Mouse (Mus musculus) right cerebral cortex, adult 18-20 months (tissue): ENCODE measurements around the gene Fkbp14.

ENCODE experiments used
- DNase-seq: peaks from one replicate; pipeline ENCODE4 v3.0.0; 2022; ENCODE audit warnings: mixed read lengths

The Fkbp14 gene

GRCm38 (mm10) chr6:54542836-54543235 is 54.3 kb downstream of the Fkbp14 start:
- peak; percentile 55 for DNase-seq

- no peak for DNase-seq
Measured at GRCm38 (mm10) chr6:54540252-54540887, 56.7 kb downstream of the Fkbp14 start.

- DNase-seq, result no peak
Measured at GRCm38 (mm10) chr6:54539396-54539795, 57.7 kb downstream of the Fkbp14 start.

DNA sequence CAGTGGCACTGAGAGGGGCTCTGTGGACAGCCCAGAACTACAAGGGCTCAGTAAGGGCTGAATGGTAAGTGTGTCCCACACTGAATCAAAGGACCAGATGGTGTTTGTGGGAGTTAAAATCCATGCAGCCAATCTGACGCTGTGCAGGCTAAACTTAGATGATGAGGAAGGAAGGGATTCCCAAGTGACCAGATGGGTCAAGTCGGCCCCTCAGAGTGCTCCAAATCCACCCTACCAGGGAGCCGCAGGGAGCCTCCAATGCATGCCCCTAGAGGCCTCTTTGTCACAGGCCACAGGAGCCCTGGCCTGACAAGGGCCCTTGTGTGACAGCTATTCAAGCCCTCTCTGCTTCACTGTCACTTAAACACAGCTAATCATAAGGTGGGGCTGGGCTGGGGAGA is 58.3 kb downstream of the Fkbp14 start:
- peak; percentile 52 for DNase-seq

DNA sequence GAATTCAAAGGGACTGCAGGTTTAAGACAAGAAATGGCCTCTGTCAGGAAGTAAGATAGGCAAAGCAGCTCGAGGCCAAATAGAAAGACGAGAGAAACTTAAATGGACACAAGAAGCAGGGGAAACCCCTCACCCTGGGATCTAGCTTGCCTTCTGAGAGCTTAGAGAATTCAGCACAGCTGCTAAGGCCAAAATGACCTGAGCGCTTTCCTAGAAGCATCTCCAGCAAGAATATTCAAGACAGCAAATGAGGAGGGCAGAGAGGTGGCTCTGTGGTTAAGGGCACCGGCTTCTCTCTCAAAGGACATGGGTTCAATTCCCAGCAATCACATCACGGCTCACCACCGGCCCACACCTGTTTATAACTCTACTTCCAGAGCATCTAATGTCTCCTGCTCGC is 60.1 kb downstream of the Fkbp14 start:
- no peak for DNase-seq

- no peak for DNase-seq
Measured at GRCm38 (mm10) chr6:54535485-54535884, 61.6 kb downstream of the Fkbp14 start.

- DNase-seq, result peak; percentile 71
Measured at GRCm38 (mm10) chr6:54531048-54531481, 66.0 kb downstream of the Fkbp14 start.

DNA sequence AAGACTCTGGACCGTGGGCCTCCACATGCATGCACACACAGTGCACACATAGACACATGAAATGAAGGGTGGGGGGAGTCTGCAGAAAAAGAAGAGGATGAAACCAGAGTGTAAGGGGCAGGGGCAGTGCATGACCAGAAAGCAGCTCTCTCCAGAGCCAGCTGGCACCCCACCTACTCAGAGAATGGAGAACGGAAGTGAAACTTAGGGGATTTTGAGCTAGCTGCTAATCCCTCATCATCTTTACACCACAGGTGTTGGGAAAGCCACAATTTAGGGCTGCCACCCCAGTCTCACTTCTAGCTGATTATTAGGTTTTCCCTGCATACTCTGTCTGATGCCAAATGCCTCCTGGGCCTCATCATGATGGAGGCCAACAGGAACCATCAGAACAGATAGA is 66.9 kb downstream of the Fkbp14 start:
- DNase-seq, result no peak

- no peak for DNase-seq
Measured at GRCm38 (mm10) chr6:54528666-54529065, 68.4 kb downstream of the Fkbp14 start.
